Mouse (Mus musculus) cortical plate, adult 2 months (tissue): ENCODE results near the gene Srsf10.

Experiments used
- CTCF ChIP-seq: fragments of 200-500 bp; IDR thresholded peaks from 2 replicates; pipeline ENCODE4 v1.5.1; 2011; ENCODE audit warnings: mild to moderate bottlenecking, control low read depth, low read length; ENCODE audit not compliant: insufficient read depth; ENCODE audit errors: extremely low read depth
- POLR2A ChIP-seq: fragments of 200-500 bp; IDR thresholded peaks from 2 replicates; pipeline ENCODE4 v1.6.1; 2011; ENCODE audit warnings: mild to moderate bottlenecking, low read length, control low read depth; ENCODE audit not compliant: insufficient read depth; ENCODE audit errors: extremely low read depth

- TF ChIP-seq POLR2A (no peak), CTCF (no peak)
Observed at GRCm38 (mm10) chr4:135891539-135891938, 36.0 kb downstream of the Srsf10 start.
